Mouse (Mus musculus): ENCODE data around the gene Olfr1232.

DNA sequence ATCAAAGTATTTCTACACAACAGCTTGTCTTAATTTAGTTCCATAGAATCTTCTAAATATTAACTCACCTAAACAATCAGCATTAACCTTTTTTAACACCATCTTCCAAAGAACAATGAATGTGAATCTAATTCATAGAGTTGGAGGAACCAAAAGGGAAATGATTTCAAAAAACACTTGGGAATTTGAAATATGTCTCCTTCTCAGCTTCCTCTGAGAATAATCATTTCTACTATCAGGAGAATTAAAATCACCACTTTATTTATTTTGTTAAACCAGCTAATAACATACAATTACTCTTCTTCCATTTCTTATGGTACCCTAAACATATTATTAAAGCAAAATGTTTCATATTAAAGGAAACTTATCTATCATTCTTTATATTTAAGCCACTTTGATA is 12.8 kb upstream of the Olfr1232 start, which contains the start of gene Olfr1233:
- TF ChIP-seq POLR2A (IDR thresholded peaks at IDR 0.05; ENCODE audit: insufficient read depth, low read depth, low read length), result no peak
- TF ChIP-seq CTCF (IDR thresholded peaks at IDR 0.05; ENCODE audit: insufficient read depth, low read depth, low read length), result no peak
